Mouse (Mus musculus): ENCODE data around the gene Eno3. TPM values are rescaled to one million over a fixed set of nuclear protein-coding genes. Genes with fewer than 3 reads are reported as not detected.

The Eno3 gene
- polyA plus RNA-seq, 1 experiment from 2014 or later = 12.0 TPM

DNA sequence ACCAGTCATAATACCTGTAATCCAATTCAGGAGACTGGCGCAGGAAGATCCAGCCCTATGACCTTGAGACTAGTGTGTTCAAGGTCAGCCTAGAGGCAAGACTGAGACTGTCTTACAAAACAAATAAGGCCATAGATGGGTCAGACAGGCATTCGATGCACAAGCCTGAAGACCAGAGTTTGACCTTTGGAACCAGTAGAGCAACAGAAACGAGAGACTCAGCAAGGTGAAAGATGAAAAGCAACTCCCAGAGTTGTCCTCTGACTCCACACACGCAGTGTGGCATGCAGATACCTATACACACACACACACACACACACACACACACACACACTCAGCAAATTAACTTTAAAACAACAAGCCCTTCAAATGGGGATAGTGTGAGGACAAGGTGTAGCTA lies 30.1 kb upstream of the Eno3 start:
- Histone ChIP-seq H3K9ac (replicated peaks) (no peak overlapping the region), H3K9me3 (no peaks in the 10 kb centered on the region), H3K4me3 (no peak overlapping the region), H3K36me3 (no peaks in the 10 kb centered on the region), H3K27ac (replicated peaks) (no peak overlapping the region), H3K4me2 (replicated peaks) (no peak overlapping the region), H3K27me3 (peaks cover 4% of the 10 kb centered on the region; the same call in 1 of the 2 replicates), H3K4me1 (no peaks in the 10 kb centered on the region)
- 70% methylated on average over 4 of the region's 4 CpGs for WGBS
- ATAC-seq (ENCODE audit: low FRiP score, low read depth) = no peak

DNA sequence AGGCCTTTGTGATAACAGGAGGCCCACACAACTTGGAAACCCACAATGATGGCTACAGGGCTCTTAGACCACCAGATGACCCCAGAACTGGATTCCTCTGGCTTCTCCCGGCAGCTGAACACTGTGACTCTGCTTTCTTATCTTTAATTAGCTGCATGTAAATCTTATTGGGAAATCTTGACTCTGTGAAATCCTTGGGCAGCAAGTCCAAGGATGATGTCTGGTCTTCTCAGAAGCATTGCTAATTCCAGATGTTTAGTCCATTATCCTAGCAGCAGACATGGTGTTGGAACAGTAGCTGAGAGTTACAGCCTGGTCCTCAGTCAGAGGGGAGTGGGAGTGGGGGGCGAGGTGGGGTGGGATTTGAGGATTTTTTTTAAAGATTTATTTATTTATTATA lies 28.6 kb upstream of the Eno3 start:
- no peak for ATAC-seq (ENCODE audit: low FRiP score, low read depth)
- 82% methylated on average over 2 of the region's 2 CpGs for WGBS
- no peaks in the 10 kb centered on the region for H3K9me3 ChIP-seq
- no peaks in the 10 kb centered on the region for H3K4me1 ChIP-seq
- no peak overlapping the region for H3K4me2 ChIP-seq (replicated peaks)
- peaks cover 4% of the 10 kb centered on the region; the same call in 1 of the 2 replicates for H3K27me3 ChIP-seq
- no peak overlapping the region for H3K27ac ChIP-seq (replicated peaks)
- no peaks in the 10 kb centered on the region for H3K36me3 ChIP-seq
- no peak overlapping the region for H3K4me3 ChIP-seq
- no peak overlapping the region for H3K9ac ChIP-seq (replicated peaks)

DNA sequence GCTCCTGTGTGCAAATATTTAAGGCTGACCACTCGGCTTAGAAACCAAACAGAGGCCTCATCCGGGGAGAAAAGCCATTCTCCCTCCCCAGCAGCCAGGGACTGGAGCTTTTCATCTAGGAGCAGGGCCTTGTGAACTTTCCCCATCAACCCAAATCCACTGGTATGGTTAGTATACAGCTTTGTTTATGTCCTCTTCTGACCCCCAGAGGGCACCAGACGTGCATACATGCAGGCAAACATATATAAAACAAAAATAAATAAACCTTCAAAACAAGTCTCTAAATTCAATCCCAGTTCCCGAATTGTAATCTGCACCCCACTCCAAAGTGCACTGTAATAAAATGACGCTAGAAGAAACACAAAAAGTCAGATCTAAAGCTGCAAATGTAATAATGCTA lies 27.4 kb upstream of the Eno3 start:
- 60% methylated on average over 5 of the region's 5 CpGs for WGBS
- Histone ChIP-seq H3K9me3 (no peaks in the 10 kb centered on the region), H3K27me3 (no peaks in the 10 kb centered on the region; the same call in 1 of the 2 replicates), H3K36me3 (no peaks in the 10 kb centered on the region), H3K9ac (replicated peaks) (no peak overlapping the region), H3K4me1 (no peaks in the 10 kb centered on the region), H3K4me3 (no peak overlapping the region), H3K27ac (replicated peaks) (no peak overlapping the region), H3K4me2 (replicated peaks) (no peak overlapping the region)
- no peak for ATAC-seq (ENCODE audit: low FRiP score, low read depth)

DNA sequence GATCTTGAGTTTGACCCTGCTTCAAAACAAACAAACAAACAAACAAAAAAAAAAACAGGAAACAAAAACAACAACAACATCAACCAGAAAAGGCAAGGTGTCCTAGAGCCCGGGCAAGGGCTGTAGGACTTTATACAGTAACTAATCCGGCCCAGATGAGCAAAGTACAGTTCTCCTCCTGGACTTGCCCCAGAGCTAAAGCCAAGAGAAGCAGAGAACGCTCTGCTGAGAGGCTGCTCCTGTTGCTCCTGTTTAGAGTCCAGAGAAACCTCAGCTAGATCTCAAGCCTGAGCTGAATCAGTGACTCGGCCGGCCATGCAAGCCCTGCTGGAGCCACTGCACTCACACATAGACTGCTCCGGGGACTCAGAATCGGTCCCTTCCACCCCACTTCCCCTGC lies 26.9 kb upstream of the Eno3 start:
- H3K36me3 ChIP-seq = no peaks in the 10 kb centered on the region
- no peak for ATAC-seq (ENCODE audit: low FRiP score, low read depth)
- 69% methylated on average over 7 of the region's 7 CpGs for WGBS
- H3K9ac ChIP-seq (replicated peaks) = no peak overlapping the region
- H3K4me3 ChIP-seq = no peak overlapping the region
- no peaks in the 10 kb centered on the region for H3K4me1 ChIP-seq
- no peak overlapping the region for H3K27ac ChIP-seq (replicated peaks)
- H3K9me3 ChIP-seq = no peaks in the 10 kb centered on the region
- no peak overlapping the region for H3K4me2 ChIP-seq (replicated peaks)
- H3K27me3 ChIP-seq = no peaks in the 10 kb centered on the region; the same call in 1 of the 2 replicates

DNA sequence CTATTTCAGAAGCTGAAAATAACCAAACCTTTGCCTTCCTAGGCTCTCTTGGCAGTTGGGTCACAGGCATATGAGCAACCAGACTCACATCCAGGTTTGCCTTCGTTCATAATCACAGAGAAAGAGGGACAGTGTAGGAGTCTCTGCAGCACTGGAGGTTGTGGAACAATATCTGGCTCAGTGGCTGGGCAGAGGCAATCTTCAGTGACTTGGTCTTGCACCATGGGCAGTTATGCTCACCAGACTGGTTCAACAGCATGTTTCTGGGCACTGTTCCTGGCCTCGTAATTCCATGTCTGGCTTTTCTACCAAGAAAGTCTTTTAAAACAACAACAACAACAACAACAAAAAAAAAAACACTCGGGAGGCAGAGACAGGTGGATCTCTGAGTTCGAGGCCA lies 21.4 kb upstream of the Eno3 start:
- H3K36me3 ChIP-seq = no peaks in the 10 kb centered on the region
- H3K27ac ChIP-seq (replicated peaks) = no peak overlapping the region
- H3K9me3 ChIP-seq = no peaks in the 10 kb centered on the region
- no peak overlapping the region for H3K9ac ChIP-seq (replicated peaks)
- no peak for ATAC-seq (ENCODE audit: low FRiP score, low read depth)
- WGBS = 84% methylated on average over 4 of the region's 4 CpGs
- H3K4me2 ChIP-seq (replicated peaks) = no peak overlapping the region
- H3K4me3 ChIP-seq = no peak overlapping the region
- no peaks in the 10 kb centered on the region for H3K27me3 ChIP-seq
- no peaks in the 10 kb centered on the region for H3K4me1 ChIP-seq

DNA sequence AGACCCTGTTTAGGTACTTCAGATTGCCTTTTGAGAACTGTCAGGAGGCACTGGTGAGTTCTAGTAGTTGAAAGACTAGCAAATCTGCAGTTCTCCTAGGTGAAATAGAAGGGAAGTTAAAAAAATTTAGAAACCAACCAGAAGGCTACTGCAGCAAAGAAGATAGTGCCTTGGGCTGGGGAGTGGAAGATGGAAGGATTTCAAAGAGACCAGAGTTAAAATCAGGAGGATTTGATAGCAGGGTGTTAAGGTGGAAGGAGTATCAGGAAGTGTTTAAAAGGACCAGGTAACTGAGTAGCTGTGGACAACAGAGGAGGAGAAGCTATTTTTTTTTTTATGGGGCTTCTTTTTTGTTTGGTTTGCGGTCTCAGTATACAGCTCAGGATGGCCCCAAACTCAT lies 19.2 kb upstream of the Eno3 start:
- Histone ChIP-seq H3K27me3 (no peaks in the 10 kb centered on the region), H3K4me1 (no peaks in the 10 kb centered on the region), H3K9ac (replicated peaks) (no peak overlapping the region), H3K9me3 (no peaks in the 10 kb centered on the region), H3K36me3 (no peaks in the 10 kb centered on the region), H3K4me2 (replicated peaks) (no peak overlapping the region), H3K27ac (replicated peaks) (no peak overlapping the region), H3K4me3 (no peak overlapping the region)
- no peak for ATAC-seq (ENCODE audit: low FRiP score, low read depth)
- WGBS = 88% methylated on average over 1 of the region's 1 CpGs

DNA sequence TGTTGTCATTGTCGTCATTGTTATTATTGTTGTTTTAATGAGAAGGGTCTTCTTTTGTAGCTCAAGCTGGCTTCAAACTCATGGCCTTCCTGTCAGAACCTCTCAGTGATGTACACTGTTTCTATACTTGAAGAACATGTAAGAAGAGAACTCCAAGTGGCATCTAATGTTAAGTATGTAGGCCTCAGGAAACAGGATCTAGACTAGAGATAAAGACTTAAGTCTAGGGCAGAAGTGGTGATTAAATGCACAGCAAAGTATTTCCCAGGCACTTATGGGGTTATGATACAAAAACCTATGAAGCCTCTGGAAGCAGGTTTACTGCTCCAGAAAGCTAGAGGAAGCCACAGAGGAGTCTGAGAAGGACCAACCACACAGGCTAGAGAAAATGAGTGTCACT lies 18.7 kb upstream of the Eno3 start:
- H3K4me1 ChIP-seq = no peaks in the 10 kb centered on the region
- no peak overlapping the region for H3K9ac ChIP-seq (replicated peaks)
- no peak overlapping the region for H3K4me3 ChIP-seq
- H3K9me3 ChIP-seq = no peaks in the 10 kb centered on the region
- H3K27me3 ChIP-seq = no peaks in the 10 kb centered on the region
- no peak overlapping the region for H3K27ac ChIP-seq (replicated peaks)
- no peak overlapping the region for H3K4me2 ChIP-seq (replicated peaks)
- ATAC-seq (ENCODE audit: low FRiP score, low read depth) = no peak
- 0 out of 2 replicates have a peak, but pooled peaks cover 3% of the 10 kb centered on the region for H3K36me3 ChIP-seq
- 94% methylated on average over 1 of the region's 1 CpGs for WGBS

DNA sequence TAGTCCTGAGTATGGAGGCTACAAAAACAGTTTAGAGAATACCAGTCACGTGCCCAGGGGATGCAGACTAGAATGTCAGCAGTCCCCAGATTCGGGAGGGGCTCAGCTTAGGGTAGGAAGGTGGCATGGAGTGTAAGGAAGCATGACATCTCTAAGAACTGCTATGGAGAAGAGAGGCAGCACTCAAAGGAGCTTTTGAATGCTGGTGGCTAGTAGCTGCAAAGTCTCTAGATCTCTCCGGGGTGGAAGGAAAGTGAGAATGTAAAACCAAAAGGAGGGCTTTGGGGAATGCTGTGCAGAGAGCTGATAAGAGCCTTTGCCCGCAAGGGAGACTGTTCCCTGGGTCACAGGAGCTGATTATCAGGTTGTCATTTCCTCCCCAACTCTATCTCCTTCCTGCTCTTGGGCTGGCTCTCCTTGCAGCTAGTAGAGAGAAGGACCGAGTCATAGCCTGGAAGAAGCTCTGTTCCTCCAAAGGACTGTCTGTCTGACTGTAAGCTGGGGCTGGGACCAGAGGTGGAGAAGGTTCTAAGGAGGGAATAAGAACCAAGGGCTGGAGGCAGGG lies 18.2 kb upstream of the Eno3 start, which contains the start of gene Gp1ba:
Gp1ba (plus strand) TSS at position 409 of the 565 bp plus-strand sequence.
- no peak within 1 kb of the TSS for H3K9ac ChIP-seq (replicated peaks)
- H3K36me3 ChIP-seq = 0 out of 2 replicates have a peak, but pooled peaks cover 3% of the 10 kb centered on the region
- H3K9me3 ChIP-seq = no peaks in the 10 kb centered on the region
- 56% methylated on average over 5 of the region's 5 CpGs for WGBS
- no peak within 1 kb of the TSS for H3K4me3 ChIP-seq
- no peak within 1 kb of the TSS for H3K4me2 ChIP-seq (replicated peaks)
- no peak within 1 kb of the TSS for H3K27ac ChIP-seq (replicated peaks)
- no peak for ATAC-seq (ENCODE audit: low FRiP score, low read depth)
- no peaks in the 10 kb centered on the region for H3K27me3 ChIP-seq
- H3K4me1 ChIP-seq = no peaks in the 10 kb centered on the region

DNA sequence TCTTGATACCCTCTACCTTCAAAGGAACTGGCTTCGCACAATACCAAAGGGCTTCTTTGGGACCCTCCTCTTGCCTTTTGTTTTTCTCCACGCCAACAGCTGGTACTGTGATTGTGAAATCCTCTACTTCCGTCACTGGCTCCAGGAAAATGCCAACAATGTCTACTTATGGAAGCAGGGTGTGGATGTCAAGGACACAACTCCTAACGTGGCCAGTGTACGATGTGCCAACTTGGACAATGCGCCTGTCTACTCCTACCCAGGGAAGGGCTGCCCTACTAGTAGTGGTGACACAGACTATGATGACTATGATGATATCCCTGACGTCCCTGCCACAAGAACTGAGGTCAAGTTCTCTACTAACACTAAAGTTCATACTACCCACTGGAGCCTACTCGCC lies 17.0 kb upstream of the Eno3 start:
- no peak overlapping the region for H3K27ac ChIP-seq (replicated peaks)
- H3K4me2 ChIP-seq (replicated peaks) = no peak overlapping the region
- peaks cover 5% of the 10 kb centered on the region for H3K4me1 ChIP-seq
- ATAC-seq (ENCODE audit: low FRiP score, low read depth) = no peak
- H3K9me3 ChIP-seq = no peaks in the 10 kb centered on the region
- 86% methylated on average over 8 of the region's 8 CpGs for WGBS
- peaks cover 14% of the 10 kb centered on the region for H3K36me3 ChIP-seq
- H3K9ac ChIP-seq (replicated peaks) = no peak overlapping the region
- H3K4me3 ChIP-seq = no peak overlapping the region
- H3K27me3 ChIP-seq = no peaks in the 10 kb centered on the region

DNA sequence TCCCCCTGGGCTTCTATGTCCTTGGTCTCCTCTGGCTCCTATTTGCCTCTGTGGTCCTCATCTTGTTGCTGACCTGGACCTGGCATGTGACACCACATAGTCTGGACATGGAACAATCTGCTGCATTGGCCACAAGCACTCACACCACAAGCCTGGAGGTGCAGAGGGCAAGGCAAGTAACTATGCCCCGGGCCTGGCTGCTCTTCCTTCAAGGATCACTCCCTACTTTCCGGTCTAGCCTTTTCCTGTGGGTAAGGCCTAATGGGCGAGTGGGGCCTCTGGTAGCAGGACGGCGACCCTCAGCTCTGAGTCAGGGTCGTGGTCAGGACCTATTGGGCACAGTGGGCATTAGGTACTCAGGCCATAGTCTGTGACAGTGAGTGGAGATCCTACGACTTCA lies 15.8 kb upstream of the Eno3 start:
- Histone ChIP-seq H3K36me3 (peaks cover 20% of the 10 kb centered on the region), H3K27ac (replicated peaks) (no peak overlapping the region), H3K27me3 (no peaks in the 10 kb centered on the region), H3K4me3 (no peak overlapping the region), H3K4me1 (peaks cover 18% of the 10 kb centered on the region), H3K4me2 (replicated peaks) (no peak overlapping the region), H3K9me3 (no peaks in the 10 kb centered on the region), H3K9ac (replicated peaks) (no peak overlapping the region)
- WGBS = 87% methylated on average over 7 of the region's 7 CpGs
- ATAC-seq (ENCODE audit: low FRiP score, low read depth) = no peak

DNA sequence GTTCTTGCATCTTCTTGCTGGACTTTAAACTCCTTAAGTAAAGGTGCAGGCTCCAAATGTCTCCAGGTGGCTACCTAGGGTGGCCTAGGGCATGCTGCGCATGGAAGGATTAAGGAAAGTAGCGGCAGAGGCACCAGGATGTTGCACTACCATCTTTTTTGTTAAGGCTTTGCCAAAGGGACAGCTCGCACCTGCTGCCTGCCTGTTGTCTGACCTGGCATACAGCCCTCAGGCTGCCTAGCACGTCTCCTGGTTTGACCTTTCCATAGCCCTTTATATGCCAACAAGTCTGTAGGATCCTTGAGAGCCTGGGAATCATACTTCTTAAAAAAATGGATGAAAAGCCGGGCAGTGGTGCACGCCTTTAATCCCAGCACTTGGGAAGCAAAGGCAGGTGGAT lies 14.0 kb upstream of the Eno3 start:
- 91% methylated on average over 6 of the region's 6 CpGs for WGBS
- no peak overlapping the region for H3K4me3 ChIP-seq
- no peak overlapping the region for H3K9ac ChIP-seq (replicated peaks)
- H3K9me3 ChIP-seq = no peaks in the 10 kb centered on the region
- no peak overlapping the region for H3K4me2 ChIP-seq (replicated peaks)
- ATAC-seq (ENCODE audit: low FRiP score, low read depth) = no peak
- no peak overlapping the region for H3K27ac ChIP-seq (replicated peaks)
- no peaks in the 10 kb centered on the region for H3K27me3 ChIP-seq
- peaks cover 22% of the 10 kb centered on the region for H3K4me1 ChIP-seq
- peaks cover 20% of the 10 kb centered on the region for H3K36me3 ChIP-seq

DNA sequence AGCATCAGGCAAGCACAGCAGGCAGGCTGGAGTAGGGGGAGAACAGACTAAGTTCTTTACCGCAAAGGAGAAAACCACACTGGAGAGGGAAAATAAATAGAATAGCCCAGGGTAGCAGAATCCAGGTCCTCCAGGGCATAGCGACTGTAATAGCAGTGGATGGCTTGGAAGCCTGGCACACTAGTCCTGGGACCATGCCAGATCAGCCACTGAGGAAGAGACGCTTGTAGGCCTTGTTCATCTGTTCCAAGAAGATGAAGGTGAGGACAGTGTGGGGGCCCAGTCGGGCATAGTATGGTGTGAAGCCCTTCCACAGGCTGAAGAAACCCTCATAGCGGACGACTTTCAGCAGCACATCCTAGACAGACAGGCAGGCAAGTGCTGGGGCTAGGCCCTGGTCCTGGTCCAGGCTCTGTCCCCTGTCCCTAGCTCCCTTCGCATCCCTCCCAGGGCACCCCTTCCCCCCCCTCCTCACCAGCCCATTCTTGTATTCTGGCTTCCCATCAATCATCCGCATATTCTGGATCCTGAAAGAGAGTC lies 12.4 kb upstream of the Eno3 start:
- Histone ChIP-seq H3K27me3 (no peaks in the 10 kb centered on the region), H3K4me2 (replicated peaks) (no peak overlapping the region), H3K9me3 (no peaks in the 10 kb centered on the region), H3K4me3 (no peak overlapping the region), H3K27ac (replicated peaks) (no peak overlapping the region), H3K36me3 (peaks cover 31% of the 10 kb centered on the region), H3K9ac (replicated peaks) (no peak overlapping the region), H3K4me1 (peaks cover 36% of the 10 kb centered on the region)
- 95% methylated on average over 8 of the region's 8 CpGs for WGBS
- ATAC-seq (ENCODE audit: low FRiP score, low read depth) = no peak

Data from midbrain, embryonic 12.5 days (tissue).